Mouse (Mus musculus) spleen, adult 12 weeks (tissue): ENCODE data around the gene Gm20388.
A peak's percentile ranks its signal among the peaks of the same experiment; 100 is the strongest.

Experiments used
- DNase-seq: peaks from one replicate; pipeline ENCODE4 v3.0.0; 2022; ENCODE audit warnings: low spot score

The Gm20388 gene

DNA sequence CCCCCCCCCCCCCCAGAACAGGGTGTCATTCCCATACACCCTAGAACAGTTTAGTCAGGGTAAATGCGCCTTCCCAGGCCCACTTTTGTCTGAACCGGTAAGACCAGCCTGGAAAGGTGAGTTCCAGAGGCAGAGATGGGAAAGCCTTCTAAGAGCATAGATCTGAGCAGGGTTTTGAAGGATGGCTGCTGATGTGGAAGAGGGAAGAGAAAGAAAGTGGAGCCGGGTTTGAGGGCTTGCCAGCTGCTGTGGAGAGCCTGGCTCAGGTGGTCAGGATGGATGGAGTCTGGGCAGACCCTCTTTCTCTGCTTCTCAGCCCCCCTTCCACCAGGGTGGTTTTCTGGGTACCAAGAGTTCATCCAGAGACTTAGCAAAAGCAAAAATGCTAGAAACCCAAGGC, 622.7 kb downstream of the Gm20388 start:
- DNase-seq: no peak

DNA sequence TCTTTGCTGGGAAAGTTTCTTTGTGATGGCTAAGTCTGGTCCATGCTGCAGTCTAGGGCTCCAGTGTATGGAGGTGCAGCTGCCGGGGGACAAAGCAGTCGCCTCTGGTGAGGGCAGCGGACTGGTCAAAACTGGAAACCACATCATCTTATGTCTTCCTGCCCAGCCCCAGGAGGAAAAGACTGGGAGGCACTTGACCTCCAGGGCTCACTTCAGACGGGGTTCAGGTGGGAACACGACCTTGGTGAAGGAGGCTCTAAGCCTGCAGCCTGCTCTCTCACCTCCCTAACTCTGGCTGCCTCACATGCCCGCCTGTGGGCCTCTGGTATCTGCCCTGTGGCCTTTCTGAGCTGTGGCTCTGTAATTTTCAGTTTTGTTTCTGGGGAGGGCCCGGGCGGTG, 623.4 kb downstream of the Gm20388 start:
- DNase-seq: no peak

DNA sequence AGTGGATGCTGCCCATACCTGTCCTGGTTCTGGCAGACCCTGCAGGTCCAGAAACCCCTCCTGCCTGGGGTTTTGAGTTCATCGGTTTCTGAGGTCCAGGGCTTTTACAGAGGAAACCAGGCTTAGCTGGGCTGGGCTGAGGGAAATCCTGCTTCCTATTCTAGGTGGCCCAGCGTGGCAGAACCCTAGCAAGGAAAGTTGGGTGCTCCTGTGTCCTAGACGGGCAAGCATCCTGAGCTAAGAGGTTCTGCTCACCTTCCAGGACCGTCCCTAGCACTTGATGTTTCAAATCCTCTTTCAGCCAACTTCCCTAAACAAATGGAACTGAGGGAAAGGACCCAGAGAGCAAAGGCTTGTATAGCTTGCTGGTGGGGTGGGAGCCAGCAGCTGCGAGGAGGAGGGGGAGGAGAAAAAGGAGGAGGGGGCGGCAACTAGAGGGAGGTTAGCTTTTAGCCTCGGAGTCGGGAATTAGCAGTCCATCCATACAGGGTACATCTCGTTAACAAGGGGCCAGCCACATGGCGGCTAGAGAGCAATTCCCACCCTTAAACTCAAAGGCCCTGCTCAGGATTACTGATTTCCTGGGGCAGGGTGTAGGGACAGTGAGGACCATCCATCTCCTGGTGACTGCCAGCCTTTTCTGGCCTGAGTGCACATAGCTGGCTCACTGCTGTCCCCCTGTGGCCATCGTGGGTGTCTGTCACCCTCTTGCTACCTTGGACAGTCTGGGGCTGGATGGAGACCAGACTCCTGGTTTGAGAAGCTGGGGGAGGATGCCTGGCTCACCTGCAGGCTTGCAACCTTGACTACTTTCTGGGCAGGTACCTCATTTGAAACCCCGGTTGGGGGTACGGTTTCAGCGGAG, 624.1 kb downstream of the Gm20388 start:
- peak; percentile 75 for DNase-seq

DNA sequence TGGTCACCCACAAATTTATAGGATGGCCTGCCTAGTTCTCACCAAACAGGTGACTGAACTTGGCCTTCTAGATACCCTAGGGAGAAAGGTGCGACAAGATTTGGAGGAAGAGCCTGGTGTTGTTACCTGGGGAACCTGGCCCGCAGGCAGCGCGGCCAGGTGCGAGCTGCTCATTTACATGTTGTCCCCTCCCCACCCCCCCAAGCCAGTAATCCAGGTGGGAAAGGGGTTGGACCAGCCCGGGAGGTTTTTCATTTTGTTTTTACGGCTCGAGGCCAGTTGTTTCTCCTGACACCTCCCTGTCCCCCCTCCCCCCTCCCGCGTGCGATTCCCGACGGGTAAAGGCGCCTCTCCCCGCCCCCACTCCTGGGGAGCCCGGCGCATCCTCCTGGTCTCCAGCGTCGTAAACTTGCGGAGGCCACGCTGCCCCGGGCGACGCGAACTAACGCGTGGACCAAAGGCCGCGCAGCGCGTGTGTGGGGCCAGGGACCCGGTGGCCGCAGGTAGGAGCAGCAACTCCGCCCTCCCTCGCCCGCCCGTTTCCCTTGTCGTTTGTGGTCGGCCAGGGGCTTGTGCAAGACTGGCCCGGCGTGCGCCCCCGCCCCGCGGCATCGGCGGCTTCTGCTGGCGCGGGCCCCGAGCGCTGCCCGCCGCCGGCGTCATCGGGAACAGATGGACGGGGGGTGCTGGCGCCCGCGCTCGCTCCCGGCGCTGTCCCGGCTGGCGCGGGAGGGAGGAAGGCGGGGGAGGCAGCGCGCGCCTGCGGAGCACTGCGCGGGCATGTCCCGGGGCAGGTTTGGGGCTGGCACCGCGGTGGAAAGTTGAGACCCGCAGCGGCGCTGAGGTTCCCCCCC, 625.0 kb downstream of the Gm20388 start:
- DNase-seq: peak; percentile 39

DNA sequence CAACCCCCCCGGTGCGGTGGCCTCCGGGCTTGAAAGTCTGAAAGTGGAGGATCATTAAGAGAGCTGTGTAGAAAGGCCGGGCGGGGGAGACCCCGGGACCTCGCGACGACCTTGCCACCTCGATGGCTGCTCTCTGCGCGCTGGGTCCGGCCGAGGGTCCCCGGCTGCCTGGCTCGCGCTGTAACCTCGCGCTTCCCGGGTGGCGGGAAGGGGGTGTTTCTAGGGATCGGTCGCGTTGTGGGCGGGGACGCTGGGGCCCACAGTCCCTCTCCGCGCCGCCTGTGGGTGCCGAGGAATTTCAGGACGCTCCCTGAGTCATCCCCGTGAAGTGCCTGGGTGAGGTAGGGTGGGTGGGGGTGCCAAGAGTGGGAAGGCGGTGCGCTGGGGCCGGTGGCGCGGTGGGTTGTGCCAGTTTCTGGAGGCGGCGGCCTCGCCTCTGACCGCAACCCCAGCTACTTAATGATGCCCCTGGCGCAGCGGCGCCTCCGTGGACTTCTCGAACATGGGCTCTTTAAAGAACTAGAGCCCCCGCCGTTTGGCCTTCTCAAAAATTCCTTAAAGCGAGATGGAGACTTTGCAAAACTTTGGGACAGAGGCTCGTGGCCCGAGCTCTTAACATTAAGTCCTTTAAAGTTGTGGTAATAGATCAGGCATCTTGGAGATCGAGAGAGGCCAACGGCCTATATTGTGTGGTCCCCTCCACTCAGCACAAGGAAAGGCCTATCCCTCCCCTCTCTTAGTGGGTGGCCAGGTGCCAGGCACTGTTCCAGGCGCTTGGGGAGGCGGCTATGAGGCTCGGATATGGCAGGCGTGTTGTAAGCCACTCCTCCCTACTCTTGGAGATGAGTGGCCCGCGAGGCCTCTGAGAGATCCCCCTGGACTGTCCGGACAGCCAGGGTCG, 625.9 kb downstream of the Gm20388 start:
- peak; percentile 37 for DNase-seq

DNA sequence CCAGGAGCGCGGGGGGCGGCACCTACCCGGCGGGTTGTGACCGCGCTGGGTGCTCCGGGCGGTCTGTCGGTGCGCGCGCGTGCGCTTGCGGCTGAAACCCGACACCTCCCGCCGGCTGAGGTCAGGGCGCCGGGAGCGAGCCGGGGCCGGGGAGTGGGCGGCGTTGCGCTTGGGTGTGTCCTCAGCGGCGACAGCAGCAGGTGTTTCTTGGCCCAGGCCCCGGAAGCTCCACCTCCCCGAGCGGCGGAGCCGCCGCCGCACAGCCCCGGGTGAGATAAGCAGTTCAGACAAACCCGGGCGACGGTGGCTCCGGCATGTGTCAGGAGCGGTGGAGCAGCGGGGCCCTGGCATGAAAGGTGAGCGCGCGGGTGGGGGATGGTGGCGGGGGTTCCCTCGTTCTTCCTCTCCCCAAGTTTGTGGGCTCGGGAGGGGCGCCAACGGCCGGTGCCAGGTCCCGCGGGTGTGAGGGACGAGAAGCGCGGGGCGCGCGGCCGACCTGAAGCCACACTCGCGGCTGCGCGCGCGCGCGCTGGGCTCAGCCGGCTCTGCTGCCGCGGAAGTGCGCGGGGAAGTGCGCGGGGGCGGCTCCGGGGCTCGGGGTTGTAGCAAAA, 626.7 kb downstream of the Gm20388 start:
- DNase-seq: peak; percentile 82

DNA sequence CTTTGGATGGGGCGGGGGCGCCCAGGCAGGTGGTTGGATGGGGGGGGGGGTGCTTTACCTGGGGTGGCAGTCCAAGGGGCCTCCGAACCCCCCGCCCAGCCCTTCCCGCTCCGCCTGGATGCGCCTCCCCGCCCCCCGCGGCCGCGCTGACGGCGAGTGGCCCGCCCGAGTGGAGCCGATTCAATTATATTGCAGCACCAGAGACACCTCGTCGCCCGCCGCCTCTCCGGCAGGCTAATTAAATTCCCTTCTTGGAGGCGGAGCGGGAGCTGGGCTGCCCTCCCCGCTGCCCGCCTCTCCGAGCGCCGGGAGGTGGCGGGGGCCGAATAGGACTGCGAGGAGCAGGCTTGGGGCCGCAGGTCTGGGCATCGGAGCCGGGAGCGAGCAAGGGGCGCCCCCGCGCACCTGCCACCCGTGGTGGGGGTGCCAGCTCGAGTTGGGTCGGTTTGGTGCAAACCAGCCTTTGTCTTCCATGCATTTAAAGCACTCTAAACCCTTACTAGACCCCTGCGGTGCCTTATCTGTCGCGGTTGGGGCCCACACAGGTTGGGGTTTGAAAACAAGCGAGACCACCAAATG, 627.3 kb downstream of the Gm20388 start:
- peak; percentile 41 for DNase-seq

DNA sequence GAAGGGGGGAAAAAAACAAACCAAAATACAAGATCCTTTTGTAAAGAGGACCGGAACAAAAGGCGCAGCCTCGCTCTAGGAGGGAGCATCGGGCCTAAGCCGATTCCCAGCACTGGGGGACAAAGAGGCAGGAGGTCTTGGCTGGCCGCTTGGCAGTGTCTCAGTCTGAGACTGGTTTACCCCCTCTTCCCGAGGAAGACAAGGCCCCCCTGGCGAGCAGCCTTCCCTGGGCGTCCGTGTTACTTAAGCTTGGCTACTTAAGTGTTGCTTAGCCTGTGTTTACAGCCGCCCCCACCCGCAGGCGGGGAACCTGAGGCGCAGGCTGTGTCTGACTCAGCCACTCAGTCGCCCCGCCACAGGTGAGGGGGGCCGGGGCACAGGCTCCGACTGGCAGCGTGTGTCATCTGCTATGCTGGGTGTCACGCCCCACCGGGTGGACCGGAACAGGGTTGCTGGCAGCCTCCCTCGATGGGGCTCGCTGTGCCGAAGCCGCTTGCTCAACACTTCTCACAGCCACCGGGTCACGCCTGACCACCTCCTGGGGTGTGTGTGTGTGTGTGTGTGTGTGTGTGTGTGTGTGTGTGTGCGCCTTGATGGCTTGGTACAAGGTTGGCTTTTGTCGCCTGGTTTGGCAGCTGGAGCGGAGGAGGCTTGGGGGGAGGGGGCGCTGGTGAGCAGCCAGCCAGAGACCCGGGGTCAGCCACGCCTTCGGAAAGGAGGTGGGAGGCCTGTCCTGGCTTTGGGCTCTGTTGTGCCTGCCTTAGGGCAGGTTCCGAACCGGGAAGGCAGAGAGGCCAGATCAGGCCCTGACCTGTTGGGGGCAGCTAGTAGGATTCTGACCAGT, 628.0 kb downstream of the Gm20388 start:
- DNase-seq: peak; percentile 77

DNA sequence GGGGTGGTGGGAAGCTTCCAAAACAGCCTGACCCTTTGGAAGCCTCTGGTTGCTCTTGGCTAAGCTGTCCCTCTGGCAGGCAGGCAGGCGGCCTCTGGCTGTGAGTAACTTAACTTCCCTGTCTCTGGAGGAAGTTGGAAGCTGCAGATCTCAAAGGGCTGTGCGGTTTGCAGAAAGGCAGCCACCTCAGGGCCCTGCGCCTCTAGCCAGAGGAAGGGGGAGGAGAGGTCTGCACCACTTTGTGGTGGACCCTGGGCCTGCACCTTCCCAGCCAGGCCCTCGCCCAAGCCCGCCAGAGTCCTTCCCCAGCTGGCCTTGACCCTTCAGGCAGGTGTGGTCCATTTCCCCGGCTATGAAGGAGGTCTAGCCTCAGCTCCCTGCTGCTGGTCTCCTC, 628.7 kb downstream of the Gm20388 start:
- DNase-seq: no peak

DNA sequence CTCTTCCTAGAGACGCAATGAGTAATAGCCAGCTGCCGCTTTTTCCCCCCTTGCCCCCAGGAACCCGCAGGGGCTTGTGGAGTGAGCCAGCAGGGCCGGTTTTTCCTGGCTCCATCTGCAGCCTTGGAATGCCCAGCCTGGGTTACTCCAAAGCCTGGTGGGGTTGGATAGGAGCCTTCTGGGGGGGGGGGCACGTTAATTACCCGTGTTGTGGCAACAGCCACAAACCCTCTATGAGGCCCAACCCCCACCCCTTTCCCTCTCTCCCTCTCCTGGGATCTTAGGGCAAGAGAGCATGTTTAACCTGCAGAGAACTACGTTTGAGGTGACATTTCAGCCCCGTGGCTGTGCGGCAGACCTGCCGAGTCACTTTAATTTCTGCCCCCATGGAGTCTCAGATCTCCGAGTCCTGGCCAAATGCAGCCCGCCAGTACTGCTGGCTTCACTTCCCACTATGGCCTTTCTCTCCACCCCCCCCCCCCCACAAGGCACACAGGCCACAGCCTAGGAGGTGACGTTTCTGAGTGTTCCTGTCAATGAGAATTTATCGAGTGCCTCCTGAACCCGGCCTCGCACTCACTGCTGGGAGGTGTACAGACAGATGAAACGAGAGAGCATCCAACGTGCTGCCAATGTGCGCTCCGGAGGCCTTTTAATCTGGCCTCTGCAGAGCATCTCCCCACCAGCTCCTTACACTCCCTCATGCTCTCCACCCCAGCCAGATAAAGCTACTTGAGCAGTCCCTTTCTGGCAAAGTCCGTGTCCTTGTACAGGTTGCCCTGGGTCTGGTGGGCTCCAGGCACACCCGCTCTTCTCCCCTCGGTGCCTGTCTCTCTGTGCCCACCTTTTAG, 629.4 kb downstream of the Gm20388 start:
- no peak for DNase-seq

DNA sequence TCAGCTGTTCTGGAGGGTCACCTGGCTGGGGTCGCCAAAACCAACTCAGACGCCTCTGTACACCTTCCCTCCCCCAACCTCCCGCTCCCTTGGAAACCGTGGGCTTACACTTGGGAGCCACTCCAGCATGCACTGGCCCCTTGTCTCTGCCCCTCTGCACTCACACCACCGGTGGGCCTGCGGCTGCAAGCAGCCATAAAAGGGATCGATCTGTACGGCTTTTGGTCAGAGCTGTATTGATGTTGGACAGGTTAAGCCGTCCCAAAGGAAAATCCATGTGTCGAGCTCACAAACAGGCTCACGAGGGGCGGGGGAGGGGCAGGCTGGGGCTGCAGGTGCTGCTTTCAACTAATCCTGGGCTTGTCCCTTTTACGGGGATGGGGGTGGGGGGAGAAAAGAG, 632.4 kb downstream of the Gm20388 start:
- no peak for DNase-seq

DNA sequence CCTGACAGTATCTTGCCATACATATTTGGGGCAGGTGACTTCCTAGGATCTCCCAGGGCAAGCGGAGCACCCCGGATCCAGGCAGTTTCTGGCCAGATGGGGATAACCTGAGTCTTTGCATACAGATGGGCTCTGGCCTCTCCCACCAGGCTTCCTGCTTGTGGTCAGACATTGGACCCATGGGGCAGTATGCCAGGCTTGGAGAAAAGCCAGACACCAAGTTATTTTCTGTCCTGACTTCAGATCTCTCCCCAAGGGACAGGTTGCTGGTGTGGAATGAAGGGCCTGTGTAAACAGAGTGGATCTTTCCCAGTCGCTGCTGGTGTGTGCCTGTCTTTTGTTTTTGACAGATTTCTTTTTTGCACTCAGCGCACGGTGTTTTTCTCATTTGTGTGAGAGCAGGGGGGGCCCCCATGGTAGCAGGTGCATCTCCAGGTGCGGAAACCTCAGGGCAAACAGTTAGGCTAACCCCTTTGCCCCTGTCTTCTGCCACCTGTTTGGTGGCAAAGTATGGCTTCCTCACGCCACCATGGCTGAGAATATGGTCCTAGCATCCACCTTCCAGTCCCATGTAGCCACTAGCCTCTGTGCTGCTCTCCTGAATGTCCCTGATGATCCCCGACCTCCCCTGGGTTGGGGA, 632.9 kb downstream of the Gm20388 start:
- DNase-seq: no peak

DNA sequence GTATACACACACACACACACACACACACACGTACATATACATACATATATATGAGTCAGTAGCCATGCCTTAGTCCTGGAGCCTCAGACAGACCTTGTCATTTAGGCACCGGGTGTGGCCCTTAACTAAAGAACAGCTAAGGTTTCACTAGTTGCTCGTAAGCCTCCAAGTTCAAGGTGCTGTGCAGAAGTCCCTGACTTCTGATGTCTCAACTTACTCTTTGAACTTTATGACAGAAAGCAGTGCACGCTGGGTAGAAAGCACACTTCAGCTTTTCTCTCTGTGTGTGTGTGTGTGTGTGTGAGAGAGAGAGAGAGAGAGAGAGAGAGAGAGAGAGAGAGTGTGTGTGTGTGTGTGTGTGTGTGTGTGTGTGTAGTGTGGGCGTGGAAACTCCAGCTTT, 633.5 kb downstream of the Gm20388 start:
- no peak for DNase-seq

DNA sequence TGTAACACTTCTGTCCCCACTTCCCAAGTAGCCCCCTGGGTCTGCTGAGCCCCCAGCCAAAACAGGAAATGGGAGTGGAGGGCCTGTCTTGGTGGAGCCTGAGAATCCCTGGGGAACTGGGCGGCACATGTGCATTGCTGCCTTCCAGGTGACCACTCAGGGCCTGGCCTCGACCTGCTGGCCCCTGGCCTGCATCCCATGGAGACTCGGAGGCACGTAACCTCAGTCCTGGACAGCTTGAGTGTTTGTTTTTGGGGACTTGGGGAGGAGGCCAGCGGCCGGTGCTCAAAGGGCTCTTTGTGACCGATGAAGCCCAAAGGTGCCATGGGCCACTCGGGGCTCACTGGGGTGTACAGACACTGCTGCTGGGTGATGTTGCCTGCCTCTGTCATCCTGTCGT, 636.9 kb downstream of the Gm20388 start:
- DNase-seq: no peak

DNA sequence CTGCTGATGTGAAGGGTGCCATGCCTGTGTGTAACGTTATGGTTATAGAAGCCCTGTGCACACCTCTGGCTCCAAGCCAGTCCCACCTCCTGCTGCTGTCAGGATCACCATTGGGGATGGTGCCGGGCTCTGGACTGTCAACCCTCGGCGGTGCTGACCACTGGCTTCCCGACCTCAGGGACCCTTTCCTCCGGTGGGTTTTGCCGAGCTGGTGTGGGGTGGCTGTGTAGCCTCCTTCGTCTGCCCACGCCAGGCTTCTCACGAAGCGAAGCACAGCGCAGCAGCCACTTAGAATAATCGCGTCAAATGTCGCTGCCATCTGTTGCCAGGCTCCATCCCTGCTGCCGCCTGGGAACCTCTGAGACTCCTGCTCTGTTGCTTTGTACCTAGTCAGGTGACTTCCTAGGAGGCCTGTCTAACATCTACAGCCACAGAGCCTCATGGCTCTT, 637.7 kb downstream of the Gm20388 start:
- no peak for DNase-seq

DNA sequence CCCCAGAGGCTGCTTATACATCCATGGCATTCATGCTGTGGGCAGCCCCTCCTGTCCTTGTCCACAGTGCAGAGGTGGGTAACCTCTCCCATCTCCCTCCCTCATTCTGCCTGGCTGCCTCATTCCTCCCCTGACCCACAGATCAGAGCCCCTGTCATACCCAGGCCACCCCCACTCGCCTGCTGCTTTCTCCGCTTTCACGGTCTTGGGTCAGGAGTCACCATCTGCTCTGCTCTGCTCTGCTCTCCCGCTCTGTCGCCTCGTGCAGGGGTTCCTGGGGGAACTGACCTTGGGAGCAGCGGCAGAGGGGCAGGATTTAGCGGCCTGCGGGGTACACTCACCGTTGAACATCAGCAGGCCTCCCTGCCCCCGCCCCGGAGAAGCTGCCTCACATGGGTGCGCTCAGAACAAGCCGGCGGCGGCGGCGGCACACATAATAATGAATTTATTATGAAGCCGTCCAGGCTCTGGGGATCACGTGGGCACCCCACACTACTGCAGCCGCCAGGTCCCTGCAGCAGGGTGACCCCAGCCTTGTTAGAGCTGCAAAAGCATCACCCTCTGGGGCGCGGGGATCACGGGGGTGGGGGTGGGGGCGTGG, 638.8 kb downstream of the Gm20388 start:
- DNase-seq: no peak

DNA sequence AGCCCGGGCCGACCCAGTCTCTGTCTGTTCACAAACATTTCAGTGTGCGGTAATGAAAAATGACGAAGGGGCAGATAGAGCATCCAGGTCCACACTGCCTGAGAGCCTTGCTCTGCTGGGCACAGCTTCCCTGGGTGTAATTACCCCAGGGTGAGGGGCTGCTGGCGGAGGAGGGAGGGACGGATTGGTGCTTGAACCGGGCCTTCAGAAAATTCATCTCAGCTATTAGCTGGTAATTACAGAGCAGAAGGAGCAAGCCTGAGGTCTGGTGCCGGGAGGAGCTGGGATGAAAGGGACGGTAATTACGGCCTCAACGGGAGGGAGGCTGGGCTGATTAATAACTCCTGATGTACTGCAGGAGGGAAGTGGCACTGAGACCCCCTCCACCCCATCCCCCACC, 639.3 kb downstream of the Gm20388 start:
- DNase-seq: no peak

DNA sequence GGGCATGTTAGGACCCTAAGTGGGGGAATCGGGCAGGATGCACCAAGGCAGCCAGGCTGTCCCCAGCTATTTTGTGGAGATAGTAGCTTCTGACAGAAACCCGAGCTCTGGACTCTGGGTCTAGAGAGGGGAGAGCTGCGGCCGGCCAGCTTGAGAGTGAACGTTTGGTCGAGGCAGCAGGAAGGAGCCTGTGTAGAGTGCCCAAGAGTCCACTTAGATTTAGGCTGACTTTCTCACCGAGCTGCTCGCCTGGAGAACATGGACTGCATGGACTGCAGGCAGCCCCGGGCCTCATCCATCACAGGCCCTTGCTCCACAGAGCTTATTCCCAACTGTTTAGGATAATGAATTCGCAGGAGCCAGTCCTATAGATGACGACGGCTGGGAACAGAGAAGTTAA, 639.8 kb downstream of the Gm20388 start:
- DNase-seq: no peak
